Mouse (Mus musculus) kidney, adult 11 months (tissue): ENCODE measurements at regions not wholly inside any gene's neighbourhood (a gene's known extent, or its start where the extent isn't known, plus 50 kb on each side); places are given as distances from the start of the nearest gene placed in this dataset.

ENCODE experiments used
- DNase-seq: peaks from one replicate; pipeline ENCODE4 v3.0.0; 2022

DNA sequence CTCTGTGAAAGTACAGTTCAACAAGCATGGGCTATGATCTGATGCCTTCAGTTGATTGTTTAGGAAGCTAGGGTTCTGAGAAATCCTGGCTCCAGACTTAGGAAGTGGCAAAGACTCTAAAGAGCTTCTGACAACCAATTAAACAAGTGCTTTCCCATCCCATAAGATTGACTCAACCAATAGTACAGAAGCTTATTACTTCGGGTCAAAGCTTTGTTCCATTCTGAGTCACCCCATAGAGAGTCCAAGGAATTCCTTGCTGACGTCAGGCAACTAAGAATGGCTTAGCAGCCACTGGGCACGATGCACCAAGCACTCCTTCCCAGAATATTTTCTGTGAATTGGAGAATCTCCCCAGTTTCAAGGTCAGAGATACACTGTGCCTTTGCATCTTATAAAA lies 59.0 kb upstream of the Ntm start:
- DNase-seq = no peak

GRCm38 (mm10) chr9:30025275-30025674 lies 62.3 kb upstream of the Ntm start:
- no peak for DNase-seq

DNA sequence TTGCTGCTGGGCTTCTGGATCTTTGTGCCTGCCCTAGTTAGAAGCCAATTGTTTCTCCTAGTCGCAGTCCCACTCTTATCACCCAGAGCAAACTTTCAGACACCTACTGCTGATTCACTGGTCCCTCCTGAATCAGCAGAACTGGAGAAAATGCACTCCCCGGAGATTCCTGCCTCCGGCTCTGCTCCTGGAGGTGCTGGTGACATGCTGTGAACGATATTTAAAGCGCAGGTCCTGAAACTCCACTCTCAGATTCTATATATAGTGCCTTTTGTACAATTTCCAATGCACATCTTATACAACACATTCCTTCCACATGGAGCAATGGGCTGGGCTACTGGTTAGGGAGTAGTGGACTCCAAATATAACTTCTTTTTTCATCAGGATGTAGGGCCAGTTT lies 64.0 kb upstream of the Ntm start:
- no peak for DNase-seq

GRCm38 (mm10) chr9:30040396-30040795 lies 77.5 kb upstream of the Ntm start:
- DNase-seq = no peak

- no peak for DNase-seq
Measured at GRCm38 (mm10) chr9:30064551-30064950, 101.6 kb upstream of the Ntm start.

DNA sequence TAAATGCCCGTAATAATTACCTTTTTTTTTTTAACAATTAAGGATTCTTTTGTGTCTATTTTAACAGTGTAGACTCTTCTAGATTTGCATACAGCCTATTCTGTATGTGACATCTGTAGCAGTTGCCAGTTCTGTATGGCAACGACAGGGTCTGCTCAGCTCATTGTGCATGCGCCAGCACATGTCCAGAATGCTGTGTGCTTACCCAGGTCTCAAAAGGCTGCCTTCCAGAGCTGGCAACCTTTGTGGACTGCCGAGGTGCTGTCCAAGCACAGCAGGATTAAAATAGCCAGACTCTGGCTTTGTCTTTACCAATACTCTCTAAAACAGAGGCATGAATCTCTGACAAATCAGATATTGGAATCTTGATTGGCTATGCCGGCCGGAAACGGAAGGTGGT lies 105.0 kb upstream of the Ntm start:
- no peak for DNase-seq

- no peak for DNase-seq
Measured at GRCm38 (mm10) chr9:30075233-30075632, 112.3 kb upstream of the Ntm start.

GRCm38 (mm10) chr9:30076006-30076405 lies 113.1 kb upstream of the Ntm start:
- no peak for DNase-seq

DNA sequence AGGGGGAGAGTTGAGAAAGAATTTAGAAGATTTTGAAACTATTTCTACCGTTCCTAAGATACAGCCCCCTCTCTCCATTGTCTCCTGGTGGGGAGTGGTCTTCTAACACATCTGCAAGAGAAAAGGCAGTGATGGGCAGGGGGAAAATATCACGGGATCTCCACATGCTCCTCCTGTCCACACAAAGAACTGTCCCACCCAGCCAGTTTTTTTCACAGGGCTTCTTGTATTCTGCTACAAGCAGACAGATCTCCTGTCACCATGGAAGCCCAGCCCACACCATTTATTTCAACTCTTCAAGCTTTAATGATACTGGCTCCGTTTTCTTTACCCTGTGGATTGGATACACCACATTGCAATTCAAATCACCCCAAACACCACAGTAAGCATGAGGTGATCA lies 113.5 kb upstream of the Ntm start:
- no peak for DNase-seq

GRCm38 (mm10) chr9:30101942-30102341 lies 139.0 kb upstream of the Ntm start:
- no peak for DNase-seq

DNA sequence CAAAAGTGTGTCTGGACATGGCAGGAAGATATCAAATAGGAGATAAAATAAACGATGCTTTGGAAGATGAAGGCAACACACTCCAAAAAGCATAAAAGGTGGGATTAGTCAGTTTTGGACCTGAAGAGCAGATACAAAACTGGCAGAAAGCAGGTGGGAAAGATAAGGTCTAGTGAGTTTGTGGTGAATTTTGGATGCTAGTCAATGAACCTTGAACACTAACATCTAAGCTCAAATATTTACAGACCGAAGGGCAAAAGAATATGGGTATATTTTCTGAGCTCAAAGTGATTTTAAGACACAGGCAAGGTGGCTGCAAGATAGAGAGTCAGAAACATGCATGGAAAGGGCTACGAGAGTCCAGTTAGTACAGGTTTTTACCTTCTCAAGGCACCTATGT lies 159.4 kb upstream of the Ntm start:
- DNase-seq = no peak

GRCm38 (mm10) chr9:30129151-30129550 lies 166.2 kb upstream of the Ntm start:
- no peak for DNase-seq

GRCm38 (mm10) chr9:30131626-30132025 lies 168.7 kb upstream of the Ntm start:
- no peak for DNase-seq

- DNase-seq = no peak
Measured at GRCm38 (mm10) chr9:30134303-30134702, 171.4 kb upstream of the Ntm start.

GRCm38 (mm10) chr9:30137611-30138287 lies 174.8 kb upstream of the Ntm start:
- DNase-seq = peak; percentile 85

- peak; percentile 81 for DNase-seq
Measured at GRCm38 (mm10) chr9:30140188-30140587, 177.2 kb upstream of the Ntm start.

- no peak for DNase-seq
Measured at GRCm38 (mm10) chr9:30141186-30141585, 178.2 kb upstream of the Ntm start.

DNA sequence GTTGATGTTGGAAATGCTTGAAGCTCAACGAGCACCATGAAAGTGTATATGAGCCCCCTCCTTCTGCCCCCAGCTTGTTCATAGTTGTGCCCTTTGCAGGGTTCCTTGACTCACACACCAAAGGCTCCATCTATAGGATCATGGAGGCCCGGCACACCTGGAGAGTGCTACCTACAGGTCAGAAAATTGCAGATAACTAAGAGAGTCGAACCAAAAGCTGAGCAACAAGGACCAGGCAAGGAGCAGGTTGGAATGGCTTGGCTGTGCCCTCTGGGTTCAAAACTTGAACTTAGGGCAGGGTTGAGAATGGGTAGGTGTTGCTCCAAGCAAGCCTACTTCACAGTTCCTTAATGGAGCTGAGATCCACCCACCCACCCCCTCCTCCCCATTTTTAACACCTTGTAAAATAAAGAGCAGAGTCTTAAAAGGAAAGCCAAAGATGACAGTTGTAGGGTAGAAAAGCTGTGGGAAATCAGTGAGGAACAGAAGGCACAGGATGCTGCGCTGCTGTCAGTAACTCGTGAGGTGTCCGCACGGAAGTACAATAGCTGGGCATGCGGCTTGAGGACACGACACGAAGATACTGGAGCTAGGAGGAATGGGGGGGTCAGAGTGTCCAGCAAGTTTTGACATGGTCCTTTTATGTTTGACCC lies 180.0 kb upstream of the Ntm start:
- no peak for DNase-seq

DNA sequence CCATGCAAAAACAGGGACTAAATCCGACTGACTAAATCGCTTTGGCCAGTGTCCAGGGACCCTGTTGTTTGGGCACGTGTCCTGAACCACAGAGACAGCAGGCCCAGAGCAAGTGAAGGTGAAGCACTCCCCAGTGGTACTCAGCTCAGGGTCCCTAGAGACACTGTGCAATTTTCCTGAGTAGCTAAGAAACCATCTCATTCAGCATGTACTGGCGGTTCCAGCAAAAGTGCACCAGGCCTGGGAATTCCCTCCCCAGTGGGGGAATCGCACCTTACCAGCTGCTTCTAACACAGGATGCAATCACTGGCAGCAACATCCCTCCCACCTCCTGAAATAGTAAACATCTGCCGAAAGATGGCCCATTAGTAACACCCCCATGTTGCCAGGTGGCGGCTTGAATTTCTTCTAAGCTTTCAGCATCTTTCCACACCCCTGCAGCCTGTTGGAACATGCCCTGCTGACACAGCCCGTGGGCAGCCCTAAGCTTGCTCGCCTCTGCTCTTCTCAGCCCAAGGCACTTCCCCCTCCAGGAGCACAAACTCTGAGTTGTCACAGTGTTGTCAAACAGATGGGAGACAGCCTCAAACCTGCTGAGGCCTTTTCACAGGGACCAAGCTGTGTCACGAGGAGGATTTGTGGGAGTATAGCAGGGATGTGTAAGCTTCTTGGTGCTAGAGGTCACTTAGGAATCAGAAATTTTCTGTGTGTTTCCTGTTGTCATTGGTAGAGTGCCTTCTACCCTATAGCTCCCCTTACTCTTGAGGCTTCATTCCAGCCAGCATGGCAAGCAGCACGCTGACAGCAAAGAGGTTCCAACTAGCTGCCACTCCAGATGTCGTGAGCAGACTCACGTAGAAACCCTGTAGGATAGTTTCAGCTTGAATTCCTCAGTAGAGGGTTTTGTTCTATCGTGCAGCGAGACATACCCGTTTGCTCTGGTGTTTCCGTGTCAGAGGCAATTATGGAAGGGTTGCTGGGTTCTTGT lies 186.8 kb upstream of the Ntm start:
- DNase-seq = no peak

DNA sequence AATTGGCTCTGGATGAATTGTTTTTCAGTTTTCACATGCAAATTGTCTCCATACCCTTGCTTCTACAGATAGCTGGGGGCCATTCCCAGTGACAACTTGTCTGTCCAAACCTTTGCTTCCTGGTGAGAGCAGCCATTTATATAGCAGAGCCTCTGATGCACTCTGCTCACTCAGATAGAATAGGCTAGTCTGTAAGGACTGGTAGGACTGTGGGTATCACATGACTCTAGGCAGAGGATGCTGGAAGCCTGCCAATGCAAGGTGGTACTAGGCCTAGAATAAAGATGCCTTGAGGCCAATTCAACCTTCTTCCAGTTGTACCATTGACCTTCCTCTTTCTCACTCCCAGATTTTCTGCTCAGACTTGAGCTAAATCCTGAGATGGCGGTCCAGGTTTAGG lies 188.2 kb upstream of the Ntm start:
- DNase-seq = no peak

DNA sequence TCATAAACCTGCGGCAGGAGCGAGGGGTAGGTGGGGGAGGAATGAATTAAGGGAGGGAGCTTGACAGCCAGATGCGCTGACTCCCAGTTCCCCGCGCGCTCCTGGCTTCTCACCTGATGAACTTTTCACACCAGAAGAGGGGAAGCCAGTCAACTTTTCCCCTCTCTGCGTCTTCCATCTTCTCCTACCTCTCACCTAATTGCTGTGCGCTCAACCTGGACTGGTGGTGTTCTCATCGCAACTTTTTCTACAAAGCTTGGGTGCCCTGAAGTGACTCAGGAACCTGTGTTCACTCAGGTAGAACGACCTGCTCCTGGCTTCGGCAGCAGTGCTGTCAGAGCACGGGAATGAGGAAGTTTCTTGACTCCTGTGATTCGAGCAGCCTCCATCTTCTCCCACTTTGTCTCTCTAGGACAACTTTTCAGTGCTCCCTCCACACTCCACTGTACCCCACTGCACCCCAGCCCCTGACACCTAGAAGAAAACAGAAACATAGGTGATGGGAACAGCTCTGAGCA lies 203.4 kb upstream of the Ntm start:
- DNase-seq = peak; percentile 3

DNA sequence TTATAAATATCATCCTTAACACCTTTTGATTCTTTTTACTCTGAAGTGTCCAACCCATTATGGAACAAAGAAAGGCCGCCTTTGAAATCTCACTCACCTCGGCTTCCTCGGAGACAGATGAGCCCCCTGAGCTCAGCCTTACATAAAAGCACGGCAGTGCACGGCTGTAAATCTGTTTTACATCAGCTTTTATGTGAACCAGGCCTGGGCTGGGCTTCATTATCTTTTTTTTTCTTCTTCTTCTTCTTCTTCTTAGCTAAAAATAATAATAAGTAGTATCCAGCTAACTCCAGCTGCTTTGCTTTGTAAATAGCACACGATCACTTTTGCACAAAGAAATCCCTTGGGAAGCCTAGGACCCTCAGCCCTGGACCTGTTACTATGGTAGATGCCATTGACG lies 204.3 kb upstream of the Ntm start:
- no peak for DNase-seq

DNA sequence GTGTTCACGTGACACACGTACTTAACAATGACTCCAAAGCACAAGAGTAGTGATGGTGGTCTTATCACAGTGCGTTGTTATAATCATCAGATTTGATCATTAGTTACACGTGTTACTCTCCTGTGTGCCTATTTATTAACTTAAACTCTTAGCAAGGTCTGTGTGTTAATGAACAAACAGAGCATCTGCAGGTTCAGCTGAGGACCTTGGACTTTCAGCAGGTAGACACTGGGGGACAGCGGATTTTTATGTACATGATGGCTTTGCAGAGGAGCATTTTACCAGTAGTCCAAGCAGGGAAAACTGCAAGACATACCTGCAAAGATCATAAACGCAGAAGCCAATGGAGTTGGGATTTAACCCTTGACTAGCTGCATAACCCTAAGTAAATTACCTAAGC lies 211.7 kb upstream of the Ntm start:
- peak; percentile 14 for DNase-seq

DNA sequence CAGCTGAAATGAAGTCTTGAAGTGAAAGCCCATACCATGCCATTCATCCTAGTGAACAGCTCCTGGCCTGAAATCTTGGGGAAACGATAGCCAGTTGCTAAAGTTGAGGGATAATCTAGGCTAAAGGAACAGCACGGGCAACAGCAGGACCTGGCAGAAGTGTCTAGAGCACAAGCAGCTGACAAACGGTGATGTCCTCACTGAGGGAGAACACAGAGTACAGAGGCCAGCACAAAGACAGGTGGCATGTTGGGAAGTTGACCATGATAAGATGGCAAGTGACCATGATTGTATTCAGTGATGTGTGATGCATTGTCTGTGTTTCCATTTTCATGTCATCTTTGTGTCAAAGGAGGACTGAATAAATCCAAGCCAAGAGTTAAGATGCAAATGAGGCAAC lies 212.4 kb upstream of the Ntm start:
- no peak for DNase-seq
